Mouse (Mus musculus): ENCODE measurements around the gene Defb38.

The Defb38 gene

GRCm38 (mm10) chr8:19026466-19026865 lies at the start of gene Defb38:
Defb38 (minus strand) TSS chr8:19026566.
- in situ Hi-C loops (cut with MboI, MseI): loop anchor here in 1 of 2 experiments (10.0 kb wide), 1 partner anchor 932 kb away; no protein-coding TSS in a partner anchor

GRCm38 (mm10) chr8:19066013-19066412 lies 39.6 kb upstream of the Defb38 start:
- in situ Hi-C loops (cut with MboI, MseI): no loop called here

GRCm38 (mm10) chr8:19064710-19065109 lies 38.3 kb upstream of the Defb38 start, which contains the start of gene Defb39:
Defb39 (minus strand) TSS chr8:19064810.
- in situ Hi-C loops (cut with MboI, MseI): no loop called here

- in situ Hi-C loops (cut with MboI, MseI): no loop called here
These were observed 36.5 kb upstream of the Defb38 start for GRCm38 (mm10) chr8:19062891-19063290.

GRCm38 (mm10) chr8:19045242-19045641 lies 18.9 kb upstream of the Defb38 start:
- in situ Hi-C loops (cut with MboI, MseI): no loop called here

Measured in T-helper 17 cell (primary cell).